Mouse (Mus musculus): ENCODE measurements at regions not wholly inside any gene's neighbourhood (a gene's known extent, or its start where the extent isn't known, plus 50 kb on each side); places are given as distances from the start of the nearest gene placed in this dataset.

DNA sequence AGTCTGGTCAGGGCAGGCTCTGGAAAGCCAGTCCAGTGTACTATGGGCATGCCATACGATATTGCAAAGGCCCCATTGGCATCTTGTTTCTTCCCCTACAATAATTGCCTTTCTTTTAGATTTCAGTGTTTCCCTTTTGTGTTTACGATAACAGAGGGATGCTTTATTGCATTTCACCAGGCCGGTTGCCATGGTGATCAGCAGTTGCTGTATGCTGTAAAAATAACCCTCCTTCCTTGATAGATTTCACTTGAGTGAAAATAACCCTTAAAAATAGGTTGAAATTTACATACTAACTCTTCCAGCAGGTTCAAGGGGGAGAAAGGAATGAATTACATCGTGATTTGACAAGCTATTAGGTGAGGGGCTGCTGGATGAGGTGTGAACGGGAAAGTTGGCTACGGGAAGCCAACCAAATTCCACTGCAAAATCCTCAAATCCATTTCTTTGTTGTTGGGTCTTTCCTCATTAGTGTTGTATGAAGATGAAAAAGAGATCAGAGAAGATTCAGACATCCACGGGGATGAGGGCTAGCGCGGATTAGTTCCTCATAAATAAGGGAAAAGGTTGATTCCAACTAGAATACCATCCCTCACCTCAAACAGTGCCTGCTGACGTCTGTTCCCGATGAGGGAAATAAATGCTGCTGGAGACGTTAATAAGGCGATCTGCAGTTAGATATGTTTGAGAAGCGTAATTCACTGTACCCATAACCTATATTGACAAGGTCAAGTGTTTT lies 539.6 kb downstream of the Nuf2 start:
- TF ChIP-seq MXI1 (IDR thresholded peaks at IDR 0.05; ENCODE audit: low read depth, low read length): no peak
- TF ChIP-seq ZMIZ1 (IDR thresholded peaks at IDR 0.05; ENCODE audit: low read depth, low read length): no peak
- no peak for TF ChIP-seq RAD21 (IDR thresholded peaks at IDR 0.05; ENCODE audit: low read depth, low read length)
- TF ChIP-seq GATA1 (IDR thresholded peaks at IDR 0.05; ENCODE audit: low read depth, low read length): no peak
- no peak for TF ChIP-seq ELF1 (IDR thresholded peaks at IDR 0.05; ENCODE audit: low read depth, low read length)
- TF ChIP-seq NRF1 (IDR thresholded peaks at IDR 0.05; ENCODE audit: insufficient read depth, low read depth, low read length, poor library complexity, severe bottlenecking): no peak
- no peak for TF ChIP-seq CHD1 (IDR thresholded peaks at IDR 0.05; ENCODE audit: low read depth, low read length)
- no peak for TF ChIP-seq MAX (IDR thresholded peaks at IDR 0.05; ENCODE audit: low read length)
- no peak for TF ChIP-seq USF1 (IDR thresholded peaks at IDR 0.05; ENCODE audit: low read depth, low read length)
- TF ChIP-seq ETS1 (IDR thresholded peaks at IDR 0.05; ENCODE audit: low read depth, low read length): no peak
- TF ChIP-seq SMC3 (IDR thresholded peaks at IDR 0.05; ENCODE audit: low read depth, low read length): no peak
- TF ChIP-seq POLR2AphosphoS2 (IDR thresholded peaks at IDR 0.05; ENCODE audit: low read length): no peak
- no peak for TF ChIP-seq CTCF (IDR thresholded peaks at IDR 0.05 in 2 of 3, conservative IDR thresholded peaks at IDR 0.05 in 1 of 3; ENCODE audit: control insufficient read depth in 1 of 3, insufficient read depth in 1 of 3, low read depth in 2 of 3, low read length in 3 of 3, poor library complexity in 1 of 3, severe bottlenecking in 1 of 3)
- TF ChIP-seq NELFE (IDR thresholded peaks at IDR 0.05; ENCODE audit: low read depth, low read length): no peak
- Histone ChIP-seq H3K27ac (ENCODE audit: control insufficient read depth, low read depth, low read length) (no peak overlapping the region), H3K9me3 (replicated peaks; ENCODE audit: insufficient read depth, low read length) (no peaks in the 10 kb centered on the region), H3K4me3 (ENCODE audit: control insufficient read depth in 1 of 2, insufficient read depth in 1 of 2, low read depth in 2 of 2, low read length in 2 of 2) (no peak overlapping the region), H3K4me1 (ENCODE audit: control insufficient read depth in 1 of 2, insufficient read depth in 2 of 2, low read length in 2 of 2) (no peaks in the 10 kb centered on the region), H3K79me2 (ENCODE audit: control insufficient read depth, insufficient read depth, low read length, poor library complexity) (no peaks in the 10 kb centered on the region), H3K9ac (ENCODE audit: control insufficient read depth, low read depth, low read length, poor library complexity, severe bottlenecking) (no peak overlapping the region), H3K36me3 (ENCODE audit: control insufficient read depth in 1 of 2, insufficient read depth in 2 of 2, low read length in 2 of 2) (no peaks in the 10 kb centered on the region), H3K27me3 (ENCODE audit: control insufficient read depth in 1 of 2, insufficient read depth in 2 of 2, low read length in 2 of 2) (no peaks in the 10 kb centered on the region)
- no peak for DNase-seq (ENCODE audit: low read depth, low spot score)

GRCm38 (mm10) chr1:168975037-168975698 lies 543.1 kb upstream of the Pbx1 start:
- Histone ChIP-seq H3K27me3 (ENCODE audit: control insufficient read depth in 1 of 2, insufficient read depth in 2 of 2, low read length in 2 of 2) (no peaks in the 10 kb centered on the region), H3K79me2 (ENCODE audit: control insufficient read depth, insufficient read depth, low read length, poor library complexity) (no peaks in the 10 kb centered on the region), H3K9ac (ENCODE audit: control insufficient read depth, low read depth, low read length, poor library complexity, severe bottlenecking) (no peak overlapping the region), H3K4me1 (ENCODE audit: control insufficient read depth in 1 of 2, insufficient read depth in 2 of 2, low read length in 2 of 2) (no peaks in the 10 kb centered on the region), H3K27ac (ENCODE audit: control insufficient read depth, low read depth, low read length) (no peak overlapping the region), H3K9me3 (replicated peaks; ENCODE audit: insufficient read depth, low read length) (no peaks in the 10 kb centered on the region), H3K36me3 (ENCODE audit: control insufficient read depth in 1 of 2, insufficient read depth in 2 of 2, low read length in 2 of 2) (no peaks in the 10 kb centered on the region), H3K4me3 (ENCODE audit: control insufficient read depth in 1 of 2, insufficient read depth in 1 of 2, low read depth in 2 of 2, low read length in 2 of 2) (no peak overlapping the region)
- TF ChIP-seq MEF2A (IDR thresholded peaks at IDR 0.05; ENCODE audit: extremely low read depth, insufficient replicate concordance, low read depth, low read length, poor library complexity, severe bottlenecking): no peak
- no peak for TF ChIP-seq SIN3A (IDR thresholded peaks at IDR 0.05; ENCODE audit: low read length)
- no peak for TF ChIP-seq GATA1 (IDR thresholded peaks at IDR 0.05; ENCODE audit: low read depth, low read length)
- no peak for TF ChIP-seq ZKSCAN1 (IDR thresholded peaks at IDR 0.05; ENCODE audit: low read depth, low read length)
- TF ChIP-seq ZNF384 (IDR thresholded peaks at IDR 0.05; ENCODE audit: low read depth, low read length): no peak
- DNase-seq (ENCODE audit: low read depth, low spot score): no peak

All from MEL (cell line).